Mouse (Mus musculus) stomach, postnatal 0 days (tissue): ENCODE data around the gene Pax9. TPM values are rescaled to one million over a fixed set of nuclear protein-coding genes. Genes with fewer than 3 reads are reported as not detected.
A peak's percentile ranks its signal among the peaks of the same experiment; 100 is the strongest.

ENCODE experiments used
- ATAC-seq: fragments of 200-750 bp; cut with Nextera tagmentation; 2 replicates; pipeline ENCODE4 v1.8.0; 2017; ENCODE audit not compliant: low FRiP score, low TSS enrichment
- DNase-seq: peaks from one replicate; pipeline ENCODE4 v3.0.0-alpha.2; 2016; ENCODE audit warnings: low spot score
- H3K27ac ChIP-seq: fragments of 300-500 bp; sonication (generic); replicated peaks from 2 replicates; pipeline ENCODE4 v1.5.1; 2014; ENCODE audit warnings: mild to moderate bottlenecking, control low read depth
- H3K27me3 ChIP-seq: fragments of 300-500 bp; sonication (generic); 2 replicates; pipeline ENCODE4 v1.6.1; 2014; ENCODE audit warnings: low read length; ENCODE audit not compliant: control insufficient read depth, insufficient read depth
- H3K36me3 ChIP-seq: fragments of 300-500 bp; sonication (generic); 2 replicates; pipeline ENCODE4 v1.6.1; 2014; ENCODE audit warnings: low read length, mixed read lengths; ENCODE audit not compliant: control insufficient read depth, insufficient read depth
- H3K4me1 ChIP-seq: fragments of 300-500 bp; sonication (generic); replicated peaks from 2 replicates; pipeline ENCODE4 v1.6.1; 2014; ENCODE audit warnings: antibody characterized with exemption; ENCODE audit not compliant: control insufficient read depth, insufficient read depth
- H3K4me2 ChIP-seq: fragments of 300-500 bp; sonication (generic); replicated peaks from 2 replicates; pipeline ENCODE4 v1.6.1; 2014; ENCODE audit warnings: low read depth, mild to moderate bottlenecking, control low read depth, moderate library complexity
- H3K4me3 ChIP-seq: fragments of 300-500 bp; sonication (generic); 2 replicates; pipeline ENCODE4 v1.5.1; 2014; ENCODE audit warnings: low read depth, low read length, control low read depth
- H3K9ac ChIP-seq: fragments of 300-500 bp; sonication (generic); 2 replicates; pipeline ENCODE4 v1.6.1; 2014; ENCODE audit warnings: mild to moderate bottlenecking, low read length, control low read depth, mixed read lengths
- H3K9me3 ChIP-seq: fragments of 300-500 bp; sonication (generic); 2 replicates; pipeline ENCODE4 v1.6.1; 2016; ENCODE audit warnings: low read length; ENCODE audit not compliant: control insufficient read depth
- CTCF ChIP-seq: IDR thresholded peaks from 2 replicates; pipeline ENCODE4 v1.5.1; 2016; ENCODE audit warnings: antibody characterized with exemption, low read depth, mild to moderate bottlenecking, moderate library complexity
- EP300 ChIP-seq: optimal IDR thresholded peaks from 2 replicates; pipeline ENCODE3; 2016; ENCODE audit warnings: antibody characterized with exemption
- WGBS: fragments of 180-500 bp; shearing (Covaris S2); extraction: QIAGEN DNeasy Blood & Tissue Kit; methylation state at CpG from one replicate; pipeline ENCODE4 v1.1.7; 2014; 5-methylcytosine and 5-hydroxymethylcytosine counted together
- polyA plus RNA-seq: library from polyadenylated mRNA; unstranded; fragments of >200 nt; fragmentation: Nextera tagmentation; extraction: Ambion mirVana; gene quantifications from 2 replicates; pipeline ENCODE4 v1.2.1, GENCODE M21; 2015

Pax9 gene
- polyA plus RNA-seq, 1 experiment from 2014 or later: 1.0 TPM

GRCm38 (mm10) chr12:56681096-56681811, 10.3 kb upstream of the Pax9 start:
- H3K36me3 ChIP-seq: no peaks in the 10 kb centered on the region
- peak overlapping the region; percentile 45 for H3K4me2 ChIP-seq
- TF ChIP-seq EP300: no peak
- TF ChIP-seq CTCF: peak; percentile 79
- H3K9ac ChIP-seq: no peak overlapping the region
- peak; percentile 63 for DNase-seq
- WGBS: under 1% methylated on average over 38 of the region's 38 CpGs
- H3K4me1 ChIP-seq: no peaks in the 10 kb centered on the region
- no peak overlapping the region for H3K27ac ChIP-seq
- 0 out of 2 replicates have a peak, but pooled peaks cover 3% of the 10 kb centered on the region for H3K27me3 ChIP-seq
- no peaks in the 10 kb centered on the region for H3K9me3 ChIP-seq
- peak; percentile 60 for ATAC-seq
- H3K4me3 ChIP-seq: peak overlapping the region; percentile 28

DNA sequence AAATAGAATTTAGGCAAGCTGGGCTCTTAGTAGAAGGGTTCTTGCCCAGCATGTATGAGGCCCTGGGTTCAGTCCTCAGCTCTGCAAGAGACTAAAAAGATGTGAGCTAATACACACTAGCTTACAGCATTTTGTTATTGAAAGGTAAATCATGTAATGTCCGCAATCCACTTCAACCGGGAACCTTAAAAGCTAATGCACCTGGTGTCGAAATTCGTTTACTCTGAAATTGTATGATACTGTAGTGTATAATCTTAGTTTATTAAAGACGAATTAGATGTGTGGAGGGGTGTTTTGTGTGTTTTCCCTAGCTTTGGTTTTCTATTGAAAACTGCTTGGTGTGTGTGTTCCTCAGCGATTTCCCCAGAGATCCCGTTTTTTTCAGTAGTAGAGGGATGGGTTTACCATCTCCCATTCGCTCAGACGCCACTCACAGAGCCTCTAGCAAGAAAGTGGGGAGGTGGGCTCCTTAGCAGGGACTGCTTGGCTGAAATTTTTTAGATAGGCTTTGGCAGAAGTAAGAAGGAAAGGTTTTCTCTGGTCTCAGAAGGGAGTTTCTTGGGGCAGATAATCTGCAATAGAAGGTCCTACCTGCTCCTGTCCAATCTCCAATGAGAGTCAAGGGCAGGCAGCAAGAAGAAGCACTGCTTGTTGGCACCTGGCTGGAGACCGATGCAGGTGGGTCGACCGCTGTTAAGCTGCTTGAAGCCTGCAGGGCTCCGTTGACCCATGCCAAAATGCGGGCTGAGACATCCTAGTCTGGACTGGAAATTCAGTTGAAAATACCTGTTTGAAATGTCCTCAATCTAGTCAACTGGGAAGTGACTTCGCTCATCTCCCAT, 3.7 kb upstream of the Pax9 start:
- TF ChIP-seq EP300 (no peak), CTCF (no peak)
- Histone ChIP-seq H3K36me3 (no peaks in the 10 kb centered on the region), H3K4me1 (no peaks in the 10 kb centered on the region), H3K4me3 (no peak overlapping the region), H3K27me3 (peaks cover 14% of the 10 kb centered on the region), H3K27ac (no peak overlapping the region), H3K9ac (no peak overlapping the region), H3K9me3 (no peaks in the 10 kb centered on the region), H3K4me2 (no peak overlapping the region)
- DNase-seq (no peak), ATAC-seq (no peak)
- WGBS: 17% methylated on average over 15 of the region's 15 CpGs

DNA sequence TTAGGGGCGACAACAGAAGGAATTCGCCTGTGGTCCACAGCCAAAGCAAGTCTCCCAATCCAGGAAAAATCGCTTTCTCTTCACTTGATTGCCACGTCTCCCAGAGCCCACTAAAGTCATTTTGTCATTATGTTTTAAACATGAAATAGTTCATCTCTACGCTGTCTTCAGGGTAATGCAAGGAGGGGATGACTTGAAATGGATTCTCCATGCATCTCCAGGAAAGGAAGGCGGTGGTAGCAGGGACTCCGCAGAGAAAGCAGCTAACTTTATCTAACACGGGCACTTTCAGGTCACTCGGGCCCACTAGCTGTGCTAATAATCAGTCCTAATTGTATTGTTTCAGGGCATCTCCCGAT, 3.1 kb upstream of the Pax9 start:
- H3K27ac ChIP-seq: no peak overlapping the region
- no peak for ATAC-seq
- no peaks in the 10 kb centered on the region for H3K9me3 ChIP-seq
- H3K4me3 ChIP-seq: no peak overlapping the region
- no peaks in the 10 kb centered on the region for H3K4me1 ChIP-seq
- H3K9ac ChIP-seq: no peak overlapping the region
- 21% methylated on average over 10 of the region's 10 CpGs for WGBS
- H3K27me3 ChIP-seq: peaks cover 18% of the 10 kb centered on the region
- DNase-seq: no peak
- H3K36me3 ChIP-seq: no peaks in the 10 kb centered on the region
- H3K4me2 ChIP-seq: no peak overlapping the region
- TF ChIP-seq EP300 (no peak), CTCF (no peak)

DNA sequence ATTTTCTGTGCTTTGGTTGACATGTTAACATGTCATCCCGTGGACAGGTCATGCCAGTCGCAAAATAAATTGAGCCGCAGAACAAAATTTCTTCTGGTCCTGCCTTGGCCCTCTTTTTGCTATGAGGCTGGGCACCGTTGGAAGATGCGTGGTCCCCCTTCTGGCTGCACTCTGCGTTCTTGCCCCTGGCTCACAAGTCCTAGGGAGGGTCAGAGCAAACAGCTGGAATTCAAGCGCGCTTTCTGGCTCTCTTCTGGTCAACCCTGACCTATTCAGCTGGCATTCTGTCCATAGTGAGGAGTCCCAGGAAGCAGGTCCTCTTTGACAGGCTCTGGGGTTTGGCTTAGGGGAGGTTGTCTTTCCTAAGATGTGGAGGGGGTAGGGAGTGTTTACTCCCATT, 2.6 kb upstream of the Pax9 start:
- Histone ChIP-seq H3K27me3 (peaks cover 18% of the 10 kb centered on the region), H3K36me3 (no peaks in the 10 kb centered on the region), H3K9me3 (no peaks in the 10 kb centered on the region), H3K4me2 (no peak overlapping the region), H3K27ac (no peak overlapping the region), H3K4me1 (no peaks in the 10 kb centered on the region), H3K9ac (no peak overlapping the region), H3K4me3 (no peak overlapping the region)
- TF ChIP-seq CTCF (no peak), EP300 (no peak)
- DNase-seq (no peak), ATAC-seq (no peak)
- WGBS: 19% methylated on average over 8 of the region's 8 CpGs

DNA sequence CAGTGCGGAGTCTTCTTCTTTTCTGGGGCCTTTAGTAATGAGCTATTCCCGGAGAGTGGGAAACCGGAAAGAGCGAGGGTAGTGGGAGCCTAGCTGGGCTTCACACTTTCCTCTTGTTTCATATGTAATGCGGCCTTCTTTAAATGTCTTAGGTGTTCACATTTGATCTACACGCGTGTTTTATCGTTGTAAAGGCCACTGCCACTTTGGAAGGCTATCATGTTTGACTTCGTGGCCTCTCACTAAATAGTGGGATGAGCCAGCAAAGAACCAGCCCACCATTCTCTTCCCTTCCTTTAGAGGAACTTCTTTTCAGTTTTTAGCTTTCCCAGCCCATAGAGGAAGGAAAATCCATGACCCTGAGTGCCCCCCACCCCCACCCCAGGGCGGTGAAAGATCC, 2.2 kb upstream of the Pax9 start:
- WGBS: 19% methylated on average over 10 of the region's 10 CpGs

DNA sequence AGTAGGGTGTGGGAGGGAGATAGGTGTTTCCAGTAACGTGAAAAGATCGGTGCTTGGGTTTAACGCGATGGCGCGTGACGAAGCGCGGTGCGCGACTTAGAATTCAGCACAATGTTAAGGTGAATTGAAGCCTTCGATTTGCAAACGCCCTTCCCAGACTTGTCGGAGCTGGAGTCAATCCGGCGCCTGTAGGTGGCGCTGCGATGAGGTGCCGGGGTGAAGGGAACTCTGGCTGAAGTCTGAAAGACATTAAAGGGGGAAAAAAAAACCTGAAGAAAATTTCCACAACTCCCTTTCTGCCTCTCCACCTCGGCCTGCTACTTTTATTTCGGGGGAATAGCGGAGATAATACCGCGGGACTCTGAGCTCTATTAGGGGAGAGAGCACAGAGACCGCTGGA, 1.8 kb upstream of the Pax9 start:
- Histone ChIP-seq H3K4me2 (no peak overlapping the region), H3K9me3 (no peaks in the 10 kb centered on the region), H3K4me3 (no peak overlapping the region), H3K4me1 (no peaks in the 10 kb centered on the region), H3K9ac (no peak overlapping the region), H3K27ac (no peak overlapping the region), H3K36me3 (no peaks in the 10 kb centered on the region), H3K27me3 (peaks cover 25% of the 10 kb centered on the region)
- 2% methylated on average over 25 of the region's 25 CpGs for WGBS
- peak; percentile 71 for DNase-seq
- no peak for ATAC-seq
- TF ChIP-seq EP300 (no peak), CTCF (peak; percentile 70)

More for the DNA sequence above, 2.2 kb upstream of the Pax9 start:
- H3K4me3 ChIP-seq: no peak overlapping the region
- H3K27me3 ChIP-seq: peaks cover 21% of the 10 kb centered on the region
- H3K4me2 ChIP-seq: no peak overlapping the region
- DNase-seq: no peak
- no peak overlapping the region for H3K9ac ChIP-seq
- H3K9me3 ChIP-seq: no peaks in the 10 kb centered on the region
- H3K27ac ChIP-seq: no peak overlapping the region
- H3K4me1 ChIP-seq: no peaks in the 10 kb centered on the region
- no peaks in the 10 kb centered on the region for H3K36me3 ChIP-seq
- ATAC-seq: no peak
- TF ChIP-seq EP300: no peak
- TF ChIP-seq CTCF: no peak
